ENCODE assay signal across 26 mouse cellular contexts in genomic region chr15:91171332-91171731, GRCm38 (mm10). TPM values are rescaled to one million over a fixed set of nuclear protein-coding genes. Genes with fewer than 3 reads are reported as not detected.
DNase-seq lines count a peak whose midpoint lies in the region; ATAC-seq and TF ChIP-seq lines count a peak whose summit lies in the region.
"Had no signal": no experiment of that assay in that cellular context is flagged by ENCODE, and none has a peak within 500 bp of the region (broad histone marks: within the 10 kb centered on the region; RNA-seq: fewer than 3 reads in every experiment).

No protein-coding gene starts in this region.

- no peak overlapping the region for H3K4me2 ChIP-seq in limb, embryonic 12.5 days
- no peak overlapping the region for H3K4me2 ChIP-seq in forebrain, embryonic 14.5 days (ENCODE audit: low read length)
- H3K4me2 ChIP-seq: lung, embryonic 14.5 days had no signal

- TF ChIP-seq POLR2A in bone marrow macrophage, adult 2 months (IDR thresholded peaks at IDR 0.05; ENCODE audit: borderline replicate concordance, low read depth, low read length) = no peak

- H3K9ac ChIP-seq in limb, embryonic 12.5 days (replicated peaks) = no peak overlapping the region
- H3K9ac ChIP-seq in forebrain, embryonic 14.5 days (ENCODE audit: low read length) = no peak overlapping the region
- H3K9ac ChIP-seq: lung, embryonic 14.5 days had no signal

- peaks cover 11% of the 10 kb centered on the region for H3K4me1 ChIP-seq in limb, embryonic 12.5 days (replicated peaks)
- H3K4me1 ChIP-seq in limb, embryonic 10.5 days = peaks cover 9% of the 10 kb centered on the region
- peaks cover 30% of the 10 kb centered on the region for H3K4me1 ChIP-seq in bone marrow macrophage, adult 2 months (ENCODE audit: control insufficient read depth, insufficient read depth, low read length)
- H3K4me1 ChIP-seq in brown adipose tissue, adult 24 weeks (ENCODE audit: control insufficient read depth, insufficient read depth, insufficient read length, low read length) = peaks cover 11% of the 10 kb centered on the region
- peaks cover 12% of the 10 kb centered on the region; the same call in 1 of the 2 replicates for H3K4me1 ChIP-seq in forebrain, embryonic 14.5 days (ENCODE audit: control insufficient read depth, insufficient read depth, low read length)

- H3K9me3 ChIP-seq in limb, embryonic 12.5 days = no peaks in the 10 kb centered on the region
- H3K9me3 ChIP-seq in limb, embryonic 10.5 days (replicated peaks) = no peaks in the 10 kb centered on the region
- H3K9me3 ChIP-seq in forebrain, embryonic 14.5 days (replicated peaks; ENCODE audit: control insufficient read depth, low read length) = no peaks in the 10 kb centered on the region
- H3K9me3 ChIP-seq: hindbrain, embryonic 10.5 days had no signal

- no peaks in the 10 kb centered on the region for H3K27me3 ChIP-seq in limb, embryonic 12.5 days
- H3K27me3 ChIP-seq in limb, embryonic 10.5 days (ENCODE audit: low read depth, poor library complexity, severe bottlenecking) = no peaks in the 10 kb centered on the region
- H3K27me3 ChIP-seq in forebrain, embryonic 14.5 days (replicated peaks; ENCODE audit: control insufficient read depth, insufficient read depth, low read length) = no peaks in the 10 kb centered on the region

- no peak for TF ChIP-seq CTCF in bone marrow macrophage, adult 2 months (IDR thresholded peaks at IDR 0.05; ENCODE audit: low read depth, low read length)

- 0 out of 2 replicates have a peak overlapping the region, but pooled peaks have one; percentile 17 for H3K27ac ChIP-seq in limb, embryonic 12.5 days
- no peak overlapping the region for H3K27ac ChIP-seq in limb, embryonic 10.5 days
- H3K27ac ChIP-seq in bone marrow macrophage, adult 2 months (ENCODE audit: insufficient read depth, low read depth, low read length) = peak overlapping the region; percentile 67
- peak overlapping the region; percentile 95 for H3K27ac ChIP-seq in brown adipose tissue, adult 24 weeks (replicated peaks; ENCODE audit: low read depth, low read length)
- peak overlapping the region; percentile 63 for H3K27ac ChIP-seq in forebrain, embryonic 14.5 days (ENCODE audit: low read depth, low read length)
- H3K27ac ChIP-seq: hindbrain, embryonic 10.5 days had no signal

- no peaks in the 10 kb centered on the region for H3K36me3 ChIP-seq in limb, embryonic 12.5 days
- H3K36me3 ChIP-seq in limb, embryonic 10.5 days = no peaks in the 10 kb centered on the region
- 0 out of 2 replicates have a peak, but pooled peaks cover 4% of the 10 kb centered on the region for H3K36me3 ChIP-seq in forebrain, embryonic 14.5 days (ENCODE audit: control insufficient read depth, insufficient read depth, low read length)

- no peak overlapping the region for H3K4me3 ChIP-seq in limb, embryonic 12.5 days (replicated peaks)
- H3K4me3 ChIP-seq in limb, embryonic 10.5 days = no peak overlapping the region
- no peak overlapping the region for H3K4me3 ChIP-seq in bone marrow macrophage, adult 2 months (ENCODE audit: insufficient read depth, low read length)
- no peak overlapping the region for H3K4me3 ChIP-seq in brown adipose tissue, adult 24 weeks (ENCODE audit: insufficient read depth, low read depth, low read length)
- H3K4me3 ChIP-seq in forebrain, embryonic 14.5 days (ENCODE audit: low read depth, low read length) = no peak overlapping the region
- H3K4me3 ChIP-seq: erythroblast, embryonic 14.5 days; hindbrain, embryonic 10.5 days; myocyte had no signal

- no peak for ATAC-seq in limb, embryonic 12.5 days (ENCODE audit: insufficient number of reproducible peaks, insufficient read depth, low FRiP score, low TSS enrichment, low read depth)
- ATAC-seq in forebrain, embryonic 14.5 days = peak; percentile 57
- ATAC-seq in megakaryocyte progenitor cell, adult 5-6 weeks (replicated peaks; ENCODE audit: poor library complexity) = no peak
- ATAC-seq: inflammation-experienced regulatory T-cells, adult 6 months had no signal

- WGBS in limb, embryonic 12.5 days = 75% methylated on average over 4 of the region's 4 CpGs
- WGBS in limb, embryonic 10.5 days = 88% methylated on average over 4 of the region's 4 CpGs
- 65% methylated on average over 4 of the region's 4 CpGs for WGBS in forebrain, embryonic 14.5 days

- no peak for DNase-seq in limb, embryonic 10.5 days (ENCODE audit: low spot score)
- peak; percentile 35 for DNase-seq in forebrain, embryonic 14.5 days (ENCODE audit: low spot score)
- no peak for DNase-seq in kidney, postnatal 36 days
- DNase-seq: cerebellum, adult 11 months; lung, embryonic 14.5 days; midbrain, embryonic 14.5 days; thymus, postnatal 25 days had no signal

RNA-seq across cellular contexts. Expression of gene Abcd2, which starts 20.3 kb away (rescaled TPM):
- polyA plus RNA-seq in limb, embryonic 12.5 days (2016; fragmentation: Nextera tagmentation; extraction: Ambion mirVana) = 2.6 and 3.3 TPM in 2 replicates
- polyA plus RNA-seq in limb, embryonic 10.5 days (2016; fragmentation: Nextera tagmentation; extraction: Ambion mirVana) = 2.1 and 3.2 TPM in 2 replicates
- polyA plus RNA-seq in bone marrow macrophage, adult 2 months (2012; ENCODE audit: insufficient read depth, insufficient read length, missing spikeins) = 20.8 and 21.6 TPM in 2 replicates
- 77.8 and 88.6 TPM in 2 replicates for polyA plus RNA-seq in brown adipose tissue, adult 24 weeks (2012; ENCODE audit: insufficient read depth, insufficient read length, missing spikeins)
- 16.5 and 17.7 TPM in 2 replicates for polyA plus RNA-seq in forebrain, embryonic 14.5 days (2014; fragmentation: Nextera tagmentation; extraction: Ambion mirVana)
- total RNA-seq in megakaryocyte progenitor cell, adult 5-6 weeks (2015) = 31.1 and 39.5 TPM in 2 replicates
- 40.6 and 43.8 TPM in 2 replicates for total RNA-seq in megakaryocyte progenitor cell, adult 5-6 weeks (2017)
- polyA plus RNA-seq: erythroblast, embryonic 14.5 days had no signal

RNA-seq across cellular contexts. Expression of gene CN725425, which starts 28.0 kb away (rescaled TPM):
- polyA plus RNA-seq in limb, embryonic 12.5 days (2016; fragmentation: Nextera tagmentation; extraction: Ambion mirVana) = not detected in 2 replicates
- polyA plus RNA-seq in limb, embryonic 10.5 days (2016; fragmentation: Nextera tagmentation; extraction: Ambion mirVana) = not detected in 2 replicates
- polyA plus RNA-seq in bone marrow macrophage, adult 2 months (2012; ENCODE audit: insufficient read depth, insufficient read length, missing spikeins) = not detected in 2 replicates
- polyA plus RNA-seq in brown adipose tissue, adult 24 weeks (2012; ENCODE audit: insufficient read depth, insufficient read length, missing spikeins) = not detected in 2 replicates
- not detected in 2 replicates for polyA plus RNA-seq in forebrain, embryonic 14.5 days (2014; fragmentation: Nextera tagmentation; extraction: Ambion mirVana)
- not detected in 2 replicates for total RNA-seq in megakaryocyte progenitor cell, adult 5-6 weeks (2015)
- not detected in 2 replicates for total RNA-seq in megakaryocyte progenitor cell, adult 5-6 weeks (2017)
- total RNA-seq: adrenal gland, postnatal 4 days; gastrocnemius, postnatal 4 days; left cerebral cortex, postnatal 25 days; liver, adult 2 months; megakaryocyte, adult 5-6 weeks had no signal
- polyA plus RNA-seq: C2C12; erythroblast, embryonic 14.5 days; heart, embryonic 16.5 days; hindbrain, embryonic 10.5 days; inflammation-experienced regulatory T-cells, adult 6 months; kidney, embryonic 14.5 days; large intestine, adult 2 months; liver, adult 2 months; lung, embryonic 14.5 days; myocyte; neural tube, embryonic 14.5 days; small intestine, adult 2 months had no signal
